Mouse (Mus musculus): ENCODE measurements around the gene Dusp18. TPM values are rescaled to one million over a fixed set of nuclear protein-coding genes. Genes with fewer than 3 reads are reported as not detected.
"Not testable (repeated sequence)": the region's sequence is repeated elsewhere in the genome, so short reads cannot be mapped to it uniquely, and the experiment has no call there.

Gene Dusp18
- total RNA-seq, 1 experiment from 2014 or later = 0.81 TPM

GRCm38 (mm10) chr11:3879836-3880235, 15.2 kb upstream of the Dusp18 start:
- ATAC-seq (ENCODE audit: extremely low read depth, insufficient number of reproducible peaks, low FRiP score, poor library complexity, severe bottlenecking) = peak; percentile 70

- no peak for ATAC-seq (ENCODE audit: extremely low read depth, insufficient number of reproducible peaks, low FRiP score, poor library complexity, severe bottlenecking)
These were observed 11.3 kb upstream of the Dusp18 start for GRCm38 (mm10) chr11:3883711-3884110.

GRCm38 (mm10) chr11:3887331-3887730, 7.7 kb upstream of the Dusp18 start:
- ATAC-seq (ENCODE audit: extremely low read depth, insufficient number of reproducible peaks, low FRiP score, poor library complexity, severe bottlenecking) = no peak

- no peak for ATAC-seq (ENCODE audit: extremely low read depth, insufficient number of reproducible peaks, low FRiP score, poor library complexity, severe bottlenecking)
These were observed 1.1 kb upstream of the Dusp18 start for GRCm38 (mm10) chr11:3893970-3894369.

GRCm38 (mm10) chr11:3895458-3895857, 418 bp downstream of the Dusp18 start:
- no peak for ATAC-seq (ENCODE audit: extremely low read depth, insufficient number of reproducible peaks, low FRiP score, poor library complexity, severe bottlenecking)

- ATAC-seq (ENCODE audit: extremely low read depth, insufficient number of reproducible peaks, low FRiP score, poor library complexity, severe bottlenecking) = no peak
These were observed 893 bp downstream of the Dusp18 start for GRCm38 (mm10) chr11:3895933-3896332.

- no peak for ATAC-seq (ENCODE audit: extremely low read depth, insufficient number of reproducible peaks, low FRiP score, poor library complexity, severe bottlenecking)
These were observed 5.3 kb downstream of the Dusp18 start for GRCm38 (mm10) chr11:3900296-3900695.

GRCm38 (mm10) chr11:3902516-3902915, 7.5 kb downstream of the Dusp18 start:
- no peak for ATAC-seq (ENCODE audit: extremely low read depth, insufficient number of reproducible peaks, low FRiP score, poor library complexity, severe bottlenecking)

- no peak for ATAC-seq (ENCODE audit: extremely low read depth, insufficient number of reproducible peaks, low FRiP score, poor library complexity, severe bottlenecking)
These were observed 8.0 kb downstream of the Dusp18 start for GRCm38 (mm10) chr11:3903046-3903445.

GRCm38 (mm10) chr11:3904673-3905072, 9.6 kb downstream of the Dusp18 start:
- ATAC-seq (ENCODE audit: extremely low read depth, insufficient number of reproducible peaks, low FRiP score, poor library complexity, severe bottlenecking) = no peak

- no peak for ATAC-seq (ENCODE audit: extremely low read depth, insufficient number of reproducible peaks, low FRiP score, poor library complexity, severe bottlenecking)
These were observed 10.4 kb downstream of the Dusp18 start for GRCm38 (mm10) chr11:3905446-3905845.

GRCm38 (mm10) chr11:3909236-3909635, 14.2 kb downstream of the Dusp18 start:
- no peak for ATAC-seq (ENCODE audit: extremely low read depth, insufficient number of reproducible peaks, low FRiP score, poor library complexity, severe bottlenecking)

GRCm38 (mm10) chr11:3910513-3911310, 15.7 kb downstream of the Dusp18 start:
- ATAC-seq (ENCODE audit: extremely low read depth, insufficient number of reproducible peaks, low FRiP score, poor library complexity, severe bottlenecking) = no peak

GRCm38 (mm10) chr11:3911440-3911839, 16.4 kb downstream of the Dusp18 start:
- not testable (repeated sequence) for ATAC-seq (ENCODE audit: extremely low read depth, insufficient number of reproducible peaks, low FRiP score, poor library complexity, severe bottlenecking)

- ATAC-seq (ENCODE audit: extremely low read depth, insufficient number of reproducible peaks, low FRiP score, poor library complexity, severe bottlenecking) = no peak
These were observed 17.2 kb downstream of the Dusp18 start for GRCm38 (mm10) chr11:3912100-3912874.

- no peak for ATAC-seq (ENCODE audit: extremely low read depth, insufficient number of reproducible peaks, low FRiP score, poor library complexity, severe bottlenecking)
These were observed 17.8 kb downstream of the Dusp18 start for GRCm38 (mm10) chr11:3912875-3913271.

GRCm38 (mm10) chr11:3913316-3914108, 18.5 kb downstream of the Dusp18 start:
- peak; percentile 60 for ATAC-seq (ENCODE audit: extremely low read depth, insufficient number of reproducible peaks, low FRiP score, poor library complexity, severe bottlenecking)

GRCm38 (mm10) chr11:3914109-3914840, 19.2 kb downstream of the Dusp18 start, which contains the start of gene Slc35e4:
Slc35e4 (minus strand) TSS chr11:3914664.
- ATAC-seq (ENCODE audit: extremely low read depth, insufficient number of reproducible peaks, low FRiP score, poor library complexity, severe bottlenecking) = peak; percentile 69

GRCm38 (mm10) chr11:3918738-3919137, 23.7 kb downstream of the Dusp18 start:
- no peak for ATAC-seq (ENCODE audit: extremely low read depth, insufficient number of reproducible peaks, low FRiP score, poor library complexity, severe bottlenecking)

Measured in neutrophil, adult 5-6 weeks (primary cell).